8 mouse cellular contexts compared by ENCODE assay signal in genomic region chrX:38084226-38084625, GRCm38 (mm10). TPM values are rescaled to one million over a fixed set of nuclear protein-coding genes. Genes with fewer than 3 reads are reported as not detected.
DNase-seq lines count a peak whose midpoint lies in the region; TF ChIP-seq lines count a peak whose summit lies in the region.
"Had no signal": no experiment of that assay in that cellular context is flagged by ENCODE, and none has a peak within 500 bp of the region (broad histone marks: within the 10 kb centered on the region; RNA-seq: fewer than 3 reads in every experiment).

No protein-coding gene starts in this region.

- WGBS in spleen, adult 2 months = 25% methylated on average over 12 of the region's 12 CpGs
- WGBS in embryonic facial prominence, embryonic 10.5 days = 20% methylated on average over 12 of the region's 12 CpGs

- DNase-seq in spleen, adult 2 months (ENCODE audit: low read depth in 1 of 2, low spot score in 2 of 2) = peak in 1 of 2 experiments; percentile 3
- DNase-seq in spleen, adult 12 weeks (ENCODE audit: low spot score) = no peak
- DNase-seq in adrenal gland, postnatal 10 days = peak; percentile 65
- peak; percentile 56 for DNase-seq in embryonic facial prominence, embryonic 10.5 days (ENCODE audit: low spot score)
- DNase-seq in layer of hippocampus, adult 2 months (ENCODE audit: low spot score in 2 of 2) = peak; percentile 5 to 33
- DNase-seq in lung, postnatal 36 days = peak; percentile 38
- peak; percentile 6 to 50 for DNase-seq in spleen, postnatal 10 days (ENCODE audit: low spot score in 2 of 2)

- H3K27ac ChIP-seq in spleen, adult 2 months (ENCODE audit: insufficient read depth, low read length) = no peak overlapping the region
- H3K27ac ChIP-seq in embryonic facial prominence, embryonic 10.5 days (replicated peaks) = no peak overlapping the region
- no peak overlapping the region for H3K27ac ChIP-seq in layer of hippocampus, adult 2 months

- no peaks in the 10 kb centered on the region for H3K4me1 ChIP-seq in spleen, adult 2 months (ENCODE audit: control insufficient read depth, insufficient read depth, insufficient read length)
- no peaks in the 10 kb centered on the region for H3K4me1 ChIP-seq in embryonic facial prominence, embryonic 10.5 days

- TF ChIP-seq POLR2A in spleen, adult 2 months (IDR thresholded peaks at IDR 0.05; ENCODE audit: low read depth, low read length) = no peak

- no peaks in the 10 kb centered on the region for H3K27me3 ChIP-seq in spleen, adult 2 months (ENCODE audit: control insufficient read depth, insufficient read depth, low read length)
- H3K27me3 ChIP-seq in embryonic facial prominence, embryonic 10.5 days (replicated peaks; ENCODE audit: low read depth, poor library complexity, severe bottlenecking) = no peaks in the 10 kb centered on the region

- H3K9me3 ChIP-seq in embryonic facial prominence, embryonic 10.5 days = no peaks in the 10 kb centered on the region

- TF ChIP-seq CTCF in spleen, adult 2 months (IDR thresholded peaks at IDR 0.05; ENCODE audit: extremely low read depth, insufficient read depth, insufficient read length, insufficient replicate concordance) = peak; percentile 30; the same call in 1 of the 2 replicates
- TF ChIP-seq CTCF in layer of hippocampus, adult 2 months (conservative IDR thresholded peaks at IDR 0.05) = peak; percentile 82

- H3K36me3 ChIP-seq in spleen, adult 2 months (ENCODE audit: control insufficient read depth, insufficient read depth, low read length) = no peaks in the 10 kb centered on the region
- H3K36me3 ChIP-seq in embryonic facial prominence, embryonic 10.5 days (replicated peaks) = no peaks in the 10 kb centered on the region

- no peak overlapping the region for H3K4me3 ChIP-seq in spleen, adult 2 months (ENCODE audit: extremely low read depth, insufficient read depth, insufficient read length)
- no peak overlapping the region for H3K4me3 ChIP-seq in embryonic facial prominence, embryonic 10.5 days
- no peak overlapping the region for H3K4me3 ChIP-seq in layer of hippocampus, adult 2 months

RNA-seq across cellular contexts. Expression of gene Rhox11, which starts 0.7 kb away (rescaled TPM):
- polyA plus RNA-seq in spleen, adult 2 months (2012; rRNA removed) = not detected in 2 replicates
- not detected for total RNA-seq in adrenal gland, postnatal 10 days (2021)
- polyA plus RNA-seq in embryonic facial prominence, embryonic 10.5 days (2016; fragmentation: Nextera tagmentation; extraction: Ambion mirVana) = not detected in 2 replicates
- total RNA-seq in layer of hippocampus, adult 2 months (2021) = not detected
- polyA plus RNA-seq: heart, embryonic 14.5 days had no signal

RNA-seq across cellular contexts. Expression of gene Rhox10, which starts 18.0 kb away (rescaled TPM):
- polyA plus RNA-seq in spleen, adult 2 months (2012; rRNA removed) = not detected in 2 replicates
- total RNA-seq in adrenal gland, postnatal 10 days (2021) = not detected
- polyA plus RNA-seq in embryonic facial prominence, embryonic 10.5 days (2016; fragmentation: Nextera tagmentation; extraction: Ambion mirVana) = not detected in 2 replicates
- not detected for total RNA-seq in layer of hippocampus, adult 2 months (2021)
- polyA plus RNA-seq: heart, embryonic 14.5 days had no signal

RNA-seq across cellular contexts. Expression of gene Rhox12, which starts 26.5 kb away (rescaled TPM):
- polyA plus RNA-seq in spleen, adult 2 months (2012; rRNA removed) = not detected in 2 replicates
- total RNA-seq in adrenal gland, postnatal 10 days (2021) = not detected
- not detected in 2 replicates for polyA plus RNA-seq in embryonic facial prominence, embryonic 10.5 days (2016; fragmentation: Nextera tagmentation; extraction: Ambion mirVana)
- total RNA-seq in layer of hippocampus, adult 2 months (2021) = not detected
- polyA plus RNA-seq: heart, embryonic 14.5 days had no signal

RNA-seq across cellular contexts. Expression of gene Rhox13, which starts 36.8 kb away (rescaled TPM):
- polyA plus RNA-seq in spleen, adult 2 months (2012; rRNA removed) = not detected in 2 replicates
- not detected for total RNA-seq in adrenal gland, postnatal 10 days (2021)
- not detected in 2 replicates for polyA plus RNA-seq in embryonic facial prominence, embryonic 10.5 days (2016; fragmentation: Nextera tagmentation; extraction: Ambion mirVana)
- total RNA-seq in layer of hippocampus, adult 2 months (2021) = not detected
- polyA plus RNA-seq: heart, embryonic 14.5 days had no signal

RNA-seq across cellular contexts. Expression of gene Btg1-ps2, which starts 41.3 kb away (rescaled TPM):
- polyA plus RNA-seq in spleen, adult 2 months (2012; rRNA removed) = 0.52 and 1.8 TPM in 2 replicates
- total RNA-seq in adrenal gland, postnatal 10 days (2021) = not detected
- not detected in 2 replicates for polyA plus RNA-seq in embryonic facial prominence, embryonic 10.5 days (2016; fragmentation: Nextera tagmentation; extraction: Ambion mirVana)
- not detected for total RNA-seq in layer of hippocampus, adult 2 months (2021)
- polyA plus RNA-seq: heart, embryonic 14.5 days had no signal
